Comparison of ENCODE assay signal across 23 mouse cellular contexts in genomic region chr14:7856348-7856747, GRCm38 (mm10). TPM values are rescaled to one million over a fixed set of nuclear protein-coding genes. Genes with fewer than 3 reads are reported as not detected.
DNase-seq lines count a peak whose midpoint lies in the region; ATAC-seq and TF ChIP-seq lines count a peak whose summit lies in the region.
"Had no signal": no experiment of that assay in that cellular context is flagged by ENCODE, and none has a peak within 500 bp of the region (broad histone marks: within the 10 kb centered on the region; RNA-seq: fewer than 3 reads in every experiment).

No protein-coding gene starts in this region.

- DNase-seq in forebrain, embryonic 10.5 days (ENCODE audit: extremely low spot score, low spot score): no peak
- peak; percentile 38 for DNase-seq in brain, embryonic 14.5 days (ENCODE audit: low read depth)
- no peak for DNase-seq in limb, embryonic 10.5 days (ENCODE audit: low spot score)
- no peak for DNase-seq in right cerebral cortex, postnatal 36 days (ENCODE audit: low spot score in 2 of 2)
- no peak for DNase-seq in gastrocnemius, postnatal 25 days
- DNase-seq: adrenal gland, postnatal 25 days; cerebellum, adult 2 months; cerebellum, postnatal 14 days; gastrocnemius, adult 2 months; kidney, postnatal 14 days; left cerebral cortex, postnatal 4 days; lung, adult 2 months; lung, postnatal 10 days; midbrain, embryonic 14.5 days had no signal

- no peak overlapping the region for H3K9ac ChIP-seq in forebrain, embryonic 16.5 days (replicated peaks; ENCODE audit: low read depth, low read length)
- no peak overlapping the region for H3K9ac ChIP-seq in limb, embryonic 15.5 days
- H3K9ac ChIP-seq: forebrain, embryonic 15.5 days; heart, embryonic 15.5 days; liver, embryonic 14.5 days had no signal

- peaks cover 72% of the 10 kb centered on the region for H3K4me1 ChIP-seq in forebrain, embryonic 10.5 days
- peaks cover 32% of the 10 kb centered on the region for H3K4me1 ChIP-seq in forebrain, embryonic 16.5 days (replicated peaks; ENCODE audit: control insufficient read depth, insufficient read depth, low read length)
- peaks cover 66% of the 10 kb centered on the region for H3K4me1 ChIP-seq in limb, embryonic 10.5 days
- peaks cover 72% of the 10 kb centered on the region for H3K4me1 ChIP-seq in limb, embryonic 15.5 days

- no peak overlapping the region for H3K4me3 ChIP-seq in forebrain, embryonic 10.5 days
- H3K4me3 ChIP-seq in forebrain, embryonic 16.5 days (replicated peaks; ENCODE audit: low read length): no peak overlapping the region
- no peak overlapping the region for H3K4me3 ChIP-seq in limb, embryonic 10.5 days
- no peak overlapping the region for H3K4me3 ChIP-seq in limb, embryonic 15.5 days
- H3K4me3 ChIP-seq: forebrain, embryonic 15.5 days; gastrocnemius, adult 2 months; heart, embryonic 15.5 days; left cerebral cortex, adult 2 months had no signal

- TF ChIP-seq CTCF in brain, embryonic 14.5 days (IDR thresholded peaks at IDR 0.05; ENCODE audit: borderline replicate concordance, extremely low read depth, insufficient read depth, insufficient read length): no peak

- H3K27ac ChIP-seq in forebrain, embryonic 10.5 days: 0 out of 2 replicates have a peak overlapping the region, but pooled peaks have one; percentile 6
- H3K27ac ChIP-seq in forebrain, embryonic 16.5 days (ENCODE audit: low read length): no peak overlapping the region
- peak overlapping the region; percentile 63; the same call in 1 of the 2 replicates for H3K27ac ChIP-seq in limb, embryonic 10.5 days
- peak overlapping the region; percentile 47; the same call in 1 of the 2 replicates for H3K27ac ChIP-seq in limb, embryonic 15.5 days
- H3K27ac ChIP-seq: forebrain, embryonic 15.5 days; gastrocnemius, adult 2 months; heart, embryonic 15.5 days; left cerebral cortex, adult 2 months; liver, embryonic 14.5 days; macrophage had no signal

- H3K4me2 ChIP-seq in forebrain, embryonic 16.5 days (ENCODE audit: low read length): no peak overlapping the region
- H3K4me2 ChIP-seq in limb, embryonic 15.5 days: no peak overlapping the region
- H3K4me2 ChIP-seq: forebrain, embryonic 15.5 days; heart, embryonic 15.5 days had no signal

- no peaks in the 10 kb centered on the region for H3K9me3 ChIP-seq in forebrain, embryonic 10.5 days
- no peaks in the 10 kb centered on the region for H3K9me3 ChIP-seq in forebrain, embryonic 16.5 days (ENCODE audit: control insufficient read depth, low read length)
- no peaks in the 10 kb centered on the region for H3K9me3 ChIP-seq in limb, embryonic 10.5 days (replicated peaks)
- H3K9me3 ChIP-seq in limb, embryonic 15.5 days: no peaks in the 10 kb centered on the region
- H3K9me3 ChIP-seq: forebrain, embryonic 15.5 days; heart, embryonic 15.5 days had no signal

- peaks cover 4% of the 10 kb centered on the region; the same call in 1 of the 2 replicates for H3K36me3 ChIP-seq in forebrain, embryonic 10.5 days (replicated peaks)
- H3K36me3 ChIP-seq in forebrain, embryonic 16.5 days (ENCODE audit: control insufficient read depth, insufficient read depth): no peaks in the 10 kb centered on the region
- H3K36me3 ChIP-seq in limb, embryonic 10.5 days: no peaks in the 10 kb centered on the region
- H3K36me3 ChIP-seq in limb, embryonic 15.5 days: no peaks in the 10 kb centered on the region
- H3K36me3 ChIP-seq: forebrain, embryonic 15.5 days; heart, embryonic 15.5 days had no signal

- WGBS in forebrain, embryonic 10.5 days: 83% methylated on average over 10 of the region's 10 CpGs
- WGBS in forebrain, embryonic 16.5 days: 60% methylated on average over 10 of the region's 10 CpGs
- WGBS in limb, embryonic 10.5 days: 62% methylated on average over 10 of the region's 10 CpGs
- 30% methylated on average over 10 of the region's 10 CpGs for WGBS in limb, embryonic 15.5 days

- no peaks in the 10 kb centered on the region for H3K27me3 ChIP-seq in forebrain, embryonic 10.5 days (ENCODE audit: poor library complexity, severe bottlenecking)
- H3K27me3 ChIP-seq in forebrain, embryonic 16.5 days (replicated peaks; ENCODE audit: control insufficient read depth, insufficient read depth, low read length): no peaks in the 10 kb centered on the region
- no peaks in the 10 kb centered on the region for H3K27me3 ChIP-seq in limb, embryonic 10.5 days (ENCODE audit: low read depth, poor library complexity, severe bottlenecking)
- H3K27me3 ChIP-seq in limb, embryonic 15.5 days: no peaks in the 10 kb centered on the region
- H3K27me3 ChIP-seq: forebrain, embryonic 15.5 days; heart, embryonic 15.5 days had no signal

- TF ChIP-seq POLR2A in brain, embryonic 14.5 days (IDR thresholded peaks at IDR 0.05; ENCODE audit: borderline replicate concordance, extremely low read depth, insufficient read depth, insufficient read length, poor library complexity, severe bottlenecking): no peak

- ATAC-seq in forebrain, embryonic 16.5 days: no peak
- no peak for ATAC-seq in limb, embryonic 15.5 days (ENCODE audit: insufficient number of reproducible peaks, low FRiP score, low TSS enrichment, low read depth)
- ATAC-seq: forebrain, embryonic 15.5 days; hindbrain, embryonic 16.5 days; intestine, postnatal 0 days had no signal

RNA-seq across cellular contexts. Expression of gene Flnb, which starts 38.6 kb away (rescaled TPM):
- 22.9 and 24.2 TPM in 2 replicates for polyA plus RNA-seq in forebrain, embryonic 10.5 days (2016; fragmentation: Nextera tagmentation; extraction: Ambion mirVana)
- 10.5 and 16.2 TPM in 2 replicates for polyA plus RNA-seq in forebrain, embryonic 16.5 days (2015; fragmentation: Nextera tagmentation; extraction: Ambion mirVana)
- 16.0 and 20.6 TPM in 2 replicates for polyA plus RNA-seq in brain, embryonic 14.5 days (2012; rRNA removed)
- 18.7 and 31.3 TPM in 2 replicates for polyA plus RNA-seq in limb, embryonic 10.5 days (2016; fragmentation: Nextera tagmentation; extraction: Ambion mirVana)
- polyA plus RNA-seq in limb, embryonic 15.5 days (2015; fragmentation: Nextera tagmentation; extraction: Ambion mirVana): 27.6 and 33.0 TPM in 2 replicates
- total RNA-seq in gastrocnemius, postnatal 25 days (2021): 10 to 100 TPM in 1 of 2 experiments, 1 to 10 TPM in 1; 9.2 to 11.6 TPM
